9 mouse cellular contexts compared by ENCODE assay signal in genomic region chr11:105952911-105953386, GRCm38 (mm10). TPM values are rescaled to one million over a fixed set of nuclear protein-coding genes. Genes with fewer than 3 reads are reported as not detected.
DNase-seq lines count a peak whose midpoint lies in the region; ATAC-seq lines count a peak whose summit lies in the region.
"Had no signal": no experiment of that assay in that cellular context is flagged by ENCODE, and none has a peak within 500 bp of the region (broad histone marks: within the 10 kb centered on the region; RNA-seq: fewer than 3 reads in every experiment).

Gene Cyb561 (minus strand): TSS chr11:105953336.

- no peak for DNase-seq in lung, postnatal 4 days
- DNase-seq in layer of hippocampus, postnatal 14 days (ENCODE audit: low spot score in 2 of 2) = no peak
- no peak for DNase-seq in frontal cortex, postnatal 10 days (ENCODE audit: low spot score in 2 of 2)
- no peak for DNase-seq in liver

- no peaks in the 10 kb centered on the region for H3K36me3 ChIP-seq in lung, embryonic 16.5 days (ENCODE audit: control insufficient read depth, insufficient read depth, low read length)
- no peaks in the 10 kb centered on the region for H3K36me3 ChIP-seq in embryonic facial prominence, embryonic 12.5 days
- H3K36me3 ChIP-seq in stomach, embryonic 15.5 days = no peaks in the 10 kb centered on the region
- H3K36me3 ChIP-seq: liver, embryonic 15.5 days had no signal

- no peak within 1 kb of the TSS for H3K4me2 ChIP-seq in lung, embryonic 16.5 days (ENCODE audit: low read depth, low read length)
- H3K4me2 ChIP-seq in embryonic facial prominence, embryonic 12.5 days (replicated peaks) = no peak within 1 kb of the TSS
- H3K4me2 ChIP-seq in stomach, embryonic 15.5 days = no peak within 1 kb of the TSS
- H3K4me2 ChIP-seq: liver, embryonic 15.5 days had no signal

- H3K4me1 ChIP-seq in lung, embryonic 16.5 days (replicated peaks; ENCODE audit: control insufficient read depth, insufficient read depth, low read length) = peaks cover 3% of the 10 kb centered on the region; the same call in 1 of the 2 replicates
- H3K4me1 ChIP-seq in embryonic facial prominence, embryonic 12.5 days = peaks cover 9% of the 10 kb centered on the region; the same call in 1 of the 2 replicates
- 0 out of 2 replicates have a peak, but pooled peaks cover 3% of the 10 kb centered on the region for H3K4me1 ChIP-seq in stomach, embryonic 15.5 days
- H3K4me1 ChIP-seq: liver, embryonic 15.5 days had no signal

- WGBS in lung, embryonic 16.5 days = 52% methylated on average over 12 of the region's 12 CpGs
- WGBS in embryonic facial prominence, embryonic 12.5 days = 72% methylated on average over 12 of the region's 12 CpGs
- WGBS in stomach, embryonic 15.5 days = 66% methylated on average over 12 of the region's 12 CpGs

- H3K4me3 ChIP-seq in lung, embryonic 16.5 days (ENCODE audit: low read length) = no peak within 1 kb of the TSS
- H3K4me3 ChIP-seq in embryonic facial prominence, embryonic 12.5 days = no peak within 1 kb of the TSS
- H3K4me3 ChIP-seq in stomach, embryonic 15.5 days (replicated peaks) = no peak within 1 kb of the TSS
- H3K4me3 ChIP-seq: liver, embryonic 15.5 days had no signal

- H3K9me3 ChIP-seq in lung, embryonic 16.5 days (ENCODE audit: control insufficient read depth, low read length) = no peaks in the 10 kb centered on the region
- H3K9me3 ChIP-seq in embryonic facial prominence, embryonic 12.5 days = no peaks in the 10 kb centered on the region
- H3K9me3 ChIP-seq in stomach, embryonic 15.5 days = no peaks in the 10 kb centered on the region
- H3K9me3 ChIP-seq: liver, embryonic 15.5 days had no signal

- no peak within 1 kb of the TSS for H3K9ac ChIP-seq in lung, embryonic 16.5 days (ENCODE audit: low read length)
- H3K9ac ChIP-seq in embryonic facial prominence, embryonic 12.5 days = no peak within 1 kb of the TSS
- no peak within 1 kb of the TSS for H3K9ac ChIP-seq in stomach, embryonic 15.5 days
- H3K9ac ChIP-seq: liver, embryonic 15.5 days had no signal

- ATAC-seq in lung, embryonic 16.5 days (ENCODE audit: low read depth) = peak; percentile 56; the same call in 1 of the 2 replicates
- no peak for ATAC-seq in embryonic facial prominence, embryonic 12.5 days (ENCODE audit: insufficient number of reproducible peaks, insufficient read depth, low FRiP score, low TSS enrichment)
- ATAC-seq in stomach, embryonic 15.5 days (ENCODE audit: insufficient read depth, low FRiP score, low read depth) = no peak
- ATAC-seq in monocyte, adult 5-6 weeks (replicated peaks; ENCODE audit: insufficient number of reproducible peaks, low FRiP score, low TSS enrichment, poor library complexity, severe bottlenecking) = no peak

- no peak within 1 kb of the TSS for H3K27ac ChIP-seq in lung, embryonic 16.5 days (ENCODE audit: low read length)
- no peak within 1 kb of the TSS for H3K27ac ChIP-seq in embryonic facial prominence, embryonic 12.5 days
- no peak within 1 kb of the TSS for H3K27ac ChIP-seq in stomach, embryonic 15.5 days
- H3K27ac ChIP-seq: liver, embryonic 15.5 days had no signal

- no peaks in the 10 kb centered on the region for H3K27me3 ChIP-seq in lung, embryonic 16.5 days (ENCODE audit: control insufficient read depth, insufficient read depth, low read depth, low read length)
- no peaks in the 10 kb centered on the region for H3K27me3 ChIP-seq in embryonic facial prominence, embryonic 12.5 days
- no peaks in the 10 kb centered on the region for H3K27me3 ChIP-seq in stomach, embryonic 15.5 days (replicated peaks)

RNA-seq across cellular contexts. Expression of gene Cyb561, which starts in this region (rescaled TPM):
- polyA plus RNA-seq in lung, embryonic 16.5 days (2015; fragmentation: Nextera tagmentation; extraction: Ambion mirVana) = 41.9 and 44.6 TPM in 2 replicates
- polyA plus RNA-seq in embryonic facial prominence, embryonic 12.5 days (2016; fragmentation: Nextera tagmentation; extraction: Ambion mirVana) = 12.1 and 13.6 TPM in 2 replicates
- total RNA-seq in layer of hippocampus, postnatal 14 days (2021) = 10 to 100 TPM; 31.9 to 34.0 TPM
- 39.0 and 41.2 TPM in 2 replicates for polyA plus RNA-seq in stomach, embryonic 15.5 days (2015; fragmentation: Nextera tagmentation; extraction: Ambion mirVana)
- 4.5 to 8.4 TPM (median 5.5 TPM) in 3 replicates for total RNA-seq in monocyte, adult 5-6 weeks (2017)
